Mouse (Mus musculus): ENCODE results near the gene Opalin.

Gene Opalin

GRCm38 (mm10) chr19:41076906-41077305 is at the start of gene Opalin:
Opalin (minus strand) TSS chr19:41077113.
- 80% methylated on average over 3 of the region's 3 CpGs for WGBS

GRCm38 (mm10) chr19:41123009-41123408 is 46.1 kb upstream of the Opalin start:
- whole genome bisulfite sequencing: 60% methylated on average over 3 of the region's 3 CpGs

- 41% methylated on average over 13 of the region's 13 CpGs for WGBS
Observed at GRCm38 (mm10) chr19:41119924-41120323, 43.0 kb upstream of the Opalin start.

- 69% methylated on average over 6 of the region's 6 CpGs for WGBS
Observed at GRCm38 (mm10) chr19:41118346-41118745, 41.4 kb upstream of the Opalin start.

GRCm38 (mm10) chr19:41117334-41117733 is 40.4 kb upstream of the Opalin start:
- 63% methylated on average over 4 of the region's 4 CpGs for WGBS

GRCm38 (mm10) chr19:41114611-41115010 is 37.7 kb upstream of the Opalin start:
- 28% methylated on average over 5 of the region's 5 CpGs for WGBS

- WGBS: 37% methylated on average over 17 of the region's 17 CpGs
Observed at GRCm38 (mm10) chr19:41113911-41114531, 37.1 kb upstream of the Opalin start.

GRCm38 (mm10) chr19:41112609-41113008 is 35.7 kb upstream of the Opalin start:
- 64% methylated on average over 6 of the region's 6 CpGs for WGBS

- WGBS: 59% methylated on average over 5 of the region's 5 CpGs
Observed at GRCm38 (mm10) chr19:41109991-41110390, 33.1 kb upstream of the Opalin start.

- WGBS: 36% methylated on average over 8 of the region's 8 CpGs
Observed at GRCm38 (mm10) chr19:41109496-41109895, 32.6 kb upstream of the Opalin start.

- WGBS: 45% methylated on average over 7 of the region's 7 CpGs
Observed at GRCm38 (mm10) chr19:41108666-41109065, 31.8 kb upstream of the Opalin start.

- 87% methylated on average over 8 of the region's 8 CpGs for WGBS
Observed at GRCm38 (mm10) chr19:41107530-41107929, 30.6 kb upstream of the Opalin start.

- WGBS: 34% methylated on average over 8 of the region's 8 CpGs
Observed at GRCm38 (mm10) chr19:41104922-41105321, 28.0 kb upstream of the Opalin start.

GRCm38 (mm10) chr19:41101390-41101789 is 24.5 kb upstream of the Opalin start:
- WGBS: 50% methylated on average over 8 of the region's 8 CpGs

- 58% methylated on average over 7 of the region's 7 CpGs for WGBS
Observed at GRCm38 (mm10) chr19:41100863-41101262, 23.9 kb upstream of the Opalin start.

- WGBS: 78% methylated on average over 4 of the region's 4 CpGs
Observed at GRCm38 (mm10) chr19:41097038-41097437, 20.1 kb upstream of the Opalin start.

- 83% methylated on average over 2 of the region's 2 CpGs for WGBS
Observed at GRCm38 (mm10) chr19:41091901-41092300, 15.0 kb upstream of the Opalin start.

- 11% methylated on average over 5 of the region's 5 CpGs for WGBS
Observed at GRCm38 (mm10) chr19:41089833-41090232, 12.9 kb upstream of the Opalin start.

- 51% methylated on average over 18 of the region's 18 CpGs for WGBS
Observed at GRCm38 (mm10) chr19:41088491-41088890, 11.6 kb upstream of the Opalin start.

GRCm38 (mm10) chr19:41087901-41088300 is 11.0 kb upstream of the Opalin start:
- 50% methylated on average over 4 of the region's 4 CpGs for WGBS

GRCm38 (mm10) chr19:41086700-41087099 is 9.8 kb upstream of the Opalin start:
- 2% methylated on average over 2 of the region's 2 CpGs for WGBS

GRCm38 (mm10) chr19:41086289-41086688 is 9.4 kb upstream of the Opalin start:
- WGBS: 79% methylated on average over 6 of the region's 6 CpGs

- WGBS: 86% methylated on average over 14 of the region's 14 CpGs
Observed at GRCm38 (mm10) chr19:41083646-41084045, 6.7 kb upstream of the Opalin start.

GRCm38 (mm10) chr19:41081589-41081988 is 4.7 kb upstream of the Opalin start:
- 52% methylated on average over 3 of the region's 3 CpGs for WGBS

All from cerebral cortex, adult 2 months (tissue).